Mouse (Mus musculus) left cerebral cortex, adult 2 months (tissue): ENCODE data around the gene Mettl22. TPM values are rescaled to one million over a fixed set of nuclear protein-coding genes. Genes with fewer than 3 reads are reported as not detected.

Experiments used
- DNase-seq, 2 experiments: peaks; one replicate each; pipeline ENCODE4 v3.0.0; 2021 to 2022; ENCODE audit warnings: low spot score in 2 of 2, mixed read lengths in 1 of 2; ENCODE audit errors: extremely low spot score in 1 of 2
- H3K27ac ChIP-seq: fragments of 200-600 bp; 2 replicates; pipeline ENCODE4 v1.8.1; 2022
- H3K4me3 ChIP-seq: fragments of 200-600 bp; 2 replicates; pipeline ENCODE4 v1.8.1; 2022
- CTCF ChIP-seq: fragments of 200-600 bp; IDR thresholded peaks from 2 replicates; pipeline ENCODE4 v1.8.1; 2022; ENCODE audit warnings: antibody characterized with exemption, mild to moderate bottlenecking, moderate library complexity
- intact Hi-C: fragments of 180-260 bp; cut with DNase I; formaldehyde crosslinking; loops from one replicate; pipeline ENCODE4 v1.15.1; 2025
- long read RNA-seq, 2 experiments: library from polyadenylated mRNA; stranded (forward); transcript quantifications; one replicate each; pipeline ENCODE4 v2.0.0; 2021; ENCODE audit warnings: borderline mapping rate in 2 of 2
- total RNA-seq, 2 experiments: library from RNA; stranded (reverse); gene quantifications; 2 replicates each; pipeline ENCODE4 v1.2.3; 2021

Mettl22 gene
- total RNA-seq, result 10 to 100 TPM; 25.3 to 29.6 TPM
- long read RNA-seq, experiment 1, transcript Mettl22-201 (11 exons, 1,825 nt), result major isoform, 20 of 25 reads
- long read RNA-seq, experiment 1, partial matches to known transcripts, result 1 of 25 reads
- long read RNA-seq, experiment 1, other reads (novel, unspliced or antisense), result 4 of 25 reads
- long read RNA-seq, experiment 2, transcript Mettl22-201 (11 exons, 1,825 nt), result major isoform, 10 of 15 reads
- long read RNA-seq, experiment 2, partial matches to known transcripts, result 2 of 15 reads
- long read RNA-seq, experiment 2, other reads (novel, unspliced or antisense), result 3 of 15 reads

DNA sequence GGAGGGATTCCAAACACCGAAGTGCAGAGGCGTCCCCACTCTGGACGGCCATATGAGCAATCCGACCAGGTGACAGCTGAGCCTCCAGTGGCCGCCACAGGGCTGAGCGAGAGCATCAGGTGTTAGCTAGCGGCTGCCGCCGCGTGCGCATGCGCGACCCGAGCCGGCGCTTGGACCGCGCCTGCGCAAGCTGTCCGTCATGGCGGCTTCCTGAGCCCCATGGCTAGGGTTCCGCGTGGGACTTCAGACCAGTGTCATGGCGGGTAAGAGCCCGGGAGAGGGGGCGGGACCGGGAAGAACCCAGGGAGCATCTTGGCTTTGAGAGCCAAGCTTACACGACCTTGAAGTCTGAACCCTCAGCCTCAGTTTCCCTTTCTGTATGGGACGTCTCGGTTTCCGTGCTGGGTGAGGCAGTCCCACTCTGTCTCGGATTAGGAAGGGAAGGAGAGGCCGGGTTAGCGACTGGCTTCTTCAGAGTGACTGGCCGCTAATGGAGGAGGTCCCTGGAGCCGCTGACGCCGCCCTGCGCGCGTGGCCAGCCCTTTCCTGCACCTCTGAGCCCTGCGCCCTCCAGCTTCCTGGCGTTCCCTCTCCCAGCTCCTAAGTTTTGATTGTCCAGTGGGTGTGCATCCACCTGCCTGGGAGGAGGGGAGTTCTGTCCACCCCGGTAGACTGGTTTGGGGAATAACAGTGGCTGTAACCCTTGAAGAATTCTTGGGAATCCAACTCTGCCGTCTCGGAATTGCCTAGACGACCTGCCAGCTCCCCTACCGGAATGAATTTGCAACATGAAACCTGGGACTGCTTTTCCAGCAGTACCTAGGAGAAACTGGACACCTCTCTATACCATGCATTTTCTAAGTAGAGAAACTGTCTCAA is at the start of gene Mettl22:
TSS of gene Mettl22 (plus strand) at position 186 of the 879 bp plus-strand sequence.
- DNase-seq, result peak; percentile 90 to 92
- H3K27ac ChIP-seq, result peak within 1 kb of the TSS; percentile 77
- peak; percentile 33 for TF ChIP-seq CTCF
- H3K4me3 ChIP-seq, result peak within 1 kb of the TSS; percentile 67
- intact Hi-C loops, result loop anchor here (5.0 kb wide), 1 partner anchor 59 kb away; no protein-coding TSS in a partner anchor

- no peak for DNase-seq
- intact Hi-C loops, result no loop called here
- no peak for TF ChIP-seq CTCF
- no peak overlapping the region for H3K27ac ChIP-seq
- H3K4me3 ChIP-seq, result no peak overlapping the region
Observed at GRCm38 (mm10) chr16:8420842-8421241, 49.7 kb upstream of the Mettl22 start.

DNA sequence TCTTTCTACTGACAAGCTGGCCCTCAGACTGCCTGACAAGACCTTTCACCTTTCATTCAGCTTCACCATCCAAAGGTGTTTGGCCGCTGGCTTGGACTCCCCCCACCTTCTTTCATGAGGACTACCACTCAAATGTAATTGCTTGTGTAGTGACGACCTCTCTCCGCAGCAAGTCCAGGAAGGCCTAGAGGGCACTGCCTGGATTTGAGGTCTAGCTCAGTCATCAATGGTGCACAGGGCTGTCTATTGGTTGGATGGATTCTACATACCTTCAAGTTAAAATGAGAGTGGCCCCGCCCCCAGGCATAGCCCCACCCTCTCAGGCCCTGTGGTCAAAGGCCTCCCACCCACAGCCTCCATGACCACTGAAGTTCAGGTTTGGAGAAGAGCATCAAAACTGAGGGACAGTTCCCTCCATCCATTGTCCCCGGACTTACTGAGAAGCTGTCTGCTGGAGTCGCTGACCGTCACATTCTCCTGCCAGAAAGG is 46.9 kb upstream of the Mettl22 start:
- Histone ChIP-seq H3K4me3 (no peak overlapping the region), H3K27ac (no peak overlapping the region)
- no peak for DNase-seq
- intact Hi-C loops, result no loop called here
- no peak for TF ChIP-seq CTCF

DNA sequence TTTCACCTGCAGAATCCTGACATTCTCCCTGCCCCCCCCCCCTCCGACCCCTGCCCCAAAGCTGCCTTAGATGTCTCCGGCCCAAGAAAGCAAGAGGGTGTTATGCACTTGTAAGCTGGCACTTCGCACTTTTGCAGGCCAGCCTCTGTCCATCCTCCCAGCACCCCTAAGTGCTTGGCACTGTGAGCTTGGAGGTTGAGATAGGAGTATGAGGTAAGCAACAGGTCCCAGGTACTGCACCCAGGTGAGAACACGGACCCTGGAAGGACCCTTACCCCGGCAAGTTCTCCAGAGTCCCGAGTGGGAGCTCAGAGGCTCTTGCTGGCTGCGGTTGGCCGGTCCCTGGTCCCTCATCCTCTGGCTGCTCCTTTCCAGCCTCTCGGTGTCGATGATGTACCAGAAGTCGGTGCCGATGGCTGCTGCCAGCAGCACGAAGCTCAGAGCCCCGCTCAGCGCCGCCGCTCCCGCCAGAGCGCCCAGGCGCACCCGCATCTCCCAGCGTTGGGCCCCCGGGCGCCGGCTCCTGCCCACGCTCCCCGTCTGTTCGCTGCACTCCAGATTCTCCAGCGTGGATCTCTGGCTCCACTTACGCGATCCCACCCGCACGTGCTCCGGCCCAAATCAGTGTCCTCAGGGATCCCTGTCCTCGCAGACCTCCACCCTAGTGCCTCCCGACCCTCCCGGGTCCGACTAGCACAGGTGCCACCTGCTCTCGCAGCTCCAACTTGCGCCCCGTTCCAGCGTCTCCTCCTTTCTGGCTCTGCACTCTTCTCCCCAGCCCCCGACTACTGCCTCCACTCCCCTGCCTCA is 46.2 kb upstream of the Mettl22 start:
- peak overlapping the region; percentile 44 for H3K4me3 ChIP-seq
- peak; percentile 65 to 75 for DNase-seq
- no peak overlapping the region for H3K27ac ChIP-seq
- no peak for TF ChIP-seq CTCF
- intact Hi-C loops, result no loop called here

DNA sequence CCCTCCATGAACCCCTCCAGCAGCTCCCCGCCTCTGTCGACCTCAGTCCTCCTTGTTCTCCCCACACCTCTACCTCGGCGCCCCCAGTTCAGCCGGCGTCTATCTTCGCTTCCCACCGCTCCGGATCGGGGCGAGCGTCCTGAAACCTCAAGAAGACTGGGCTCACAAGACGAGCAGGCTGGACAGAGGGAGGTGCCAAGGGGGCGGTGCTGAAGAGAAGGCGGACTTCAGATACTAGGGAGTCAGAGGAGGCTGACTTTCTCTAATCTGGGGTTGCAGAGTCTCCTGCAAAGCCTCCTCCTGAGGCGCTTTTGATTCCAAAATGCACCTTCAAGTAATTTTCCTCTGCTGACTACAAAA is 45.6 kb upstream of the Mettl22 start, which contains the start of gene Tmem114:
TSS of gene Tmem114 (minus strand) at position 166 of the 360 bp plus-strand sequence.
- intact Hi-C loops, result no loop called here
- TF ChIP-seq CTCF, result no peak
- DNase-seq, result peak in 1 of 2 experiments; percentile 26
- Histone ChIP-seq H3K4me3 (peak within 1 kb of the TSS; percentile 44), H3K27ac (no peak within 1 kb of the TSS)

GRCm38 (mm10) chr16:8425736-8426135 is 44.9 kb upstream of the Mettl22 start:
- DNase-seq, result no peak
- intact Hi-C loops, result no loop called here
- Histone ChIP-seq H3K4me3 (no peak overlapping the region), H3K27ac (no peak overlapping the region)
- TF ChIP-seq CTCF, result no peak

DNA sequence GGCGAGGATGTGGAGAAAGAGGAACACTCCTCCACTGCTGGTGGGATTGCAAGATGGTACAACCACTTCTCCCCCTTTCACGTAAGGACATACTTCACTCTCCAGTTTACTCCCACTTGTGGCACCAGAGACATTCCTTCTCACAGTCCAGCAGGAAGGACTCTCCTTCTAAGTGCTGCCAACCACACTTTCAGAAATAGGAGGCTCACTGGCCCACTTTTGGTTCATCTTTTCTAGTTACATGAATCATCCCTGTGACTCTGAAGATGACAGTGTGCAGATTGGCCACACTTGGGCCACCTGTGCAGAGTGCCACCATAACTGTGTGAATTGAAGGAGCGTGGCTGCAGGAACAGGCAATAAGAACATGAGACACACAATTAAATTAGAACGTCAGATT is 41.1 kb upstream of the Mettl22 start:
- intact Hi-C loops, result no loop called here
- no peak for TF ChIP-seq CTCF
- Histone ChIP-seq H3K4me3 (no peak overlapping the region), H3K27ac (no peak overlapping the region)
- DNase-seq, result no peak

- DNase-seq, result no peak
- Histone ChIP-seq H3K4me3 (no peak overlapping the region), H3K27ac (no peak overlapping the region)
- TF ChIP-seq CTCF, result no peak
- intact Hi-C loops, result no loop called here
Observed at GRCm38 (mm10) chr16:8432616-8433015, 38.0 kb upstream of the Mettl22 start.

- Histone ChIP-seq H3K4me3 (no peak overlapping the region), H3K27ac (no peak overlapping the region)
- DNase-seq, result no peak
- no peak for TF ChIP-seq CTCF
- intact Hi-C loops, result no loop called here
Observed at GRCm38 (mm10) chr16:8444911-8445310, 25.7 kb upstream of the Mettl22 start.

- intact Hi-C loops, result no loop called here
Observed at GRCm38 (mm10) chr16:8446256-8446655, 24.3 kb upstream of the Mettl22 start.

DNA sequence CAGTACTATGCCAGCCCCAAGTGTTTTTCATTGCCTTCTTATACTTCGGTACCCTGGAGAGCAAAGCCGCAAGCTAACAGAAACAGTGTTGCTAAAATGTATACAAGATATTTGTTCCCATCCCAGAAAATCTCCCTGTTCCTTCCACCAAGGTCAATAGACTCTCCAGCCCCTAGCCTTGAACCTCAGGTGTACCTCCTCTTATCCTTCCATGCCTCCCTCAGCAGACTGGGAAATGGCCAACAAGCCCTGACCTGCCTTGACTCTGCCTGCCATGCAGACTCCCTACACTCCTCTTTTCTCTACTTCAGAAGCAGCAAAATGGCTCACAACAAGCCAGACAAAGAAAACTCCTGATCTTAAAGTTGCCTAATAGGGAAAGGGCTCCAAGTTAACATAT is 17.3 kb upstream of the Mettl22 start:
- intact Hi-C loops, result no loop called here
- Histone ChIP-seq H3K4me3 (no peak overlapping the region), H3K27ac (no peak overlapping the region)
- no peak for DNase-seq
- no peak for TF ChIP-seq CTCF

More at GRCm38 (mm10) chr16:8446256-8446655, 24.3 kb upstream of the Mettl22 start:
- Histone ChIP-seq H3K27ac (no peak overlapping the region), H3K4me3 (no peak overlapping the region)
- DNase-seq, result no peak
- no peak for TF ChIP-seq CTCF
